Mouse (Mus musculus): ENCODE measurements around the gene Fbxw7. TPM values are rescaled to one million over a fixed set of nuclear protein-coding genes. Genes with fewer than 3 reads are reported as not detected.

Fbxw7 gene
- polyA plus RNA-seq, 1 experiment: 34.4 TPM

GRCm38 (mm10) chr3:84843594-84843993 is 28.5 kb downstream of the Fbxw7 start:
- H3K9me3 ChIP-seq (replicated peaks; ENCODE audit: control insufficient read depth, insufficient read depth, low read length, poor library complexity, severe bottlenecking): no peaks in the 10 kb centered on the region
- H3K27ac ChIP-seq (ENCODE audit: insufficient read depth, low read length): no peak overlapping the region
- TF ChIP-seq POLR2A (IDR thresholded peaks at IDR 0.05; ENCODE audit: insufficient read depth, low read length) (no peak), CTCF (IDR thresholded peaks at IDR 0.05; ENCODE audit: low read depth, low read length) (no peak), EP300 (IDR thresholded peaks at IDR 0.05; ENCODE audit: insufficient read depth, low read depth, low read length) (no peak)
- no peak overlapping the region for H3K9ac ChIP-seq (ENCODE audit: low read depth, poor library complexity, severe bottlenecking)
- no peaks in the 10 kb centered on the region for H3K4me1 ChIP-seq (ENCODE audit: control insufficient read depth, insufficient read depth, low read length)
- H3K36me3 ChIP-seq (ENCODE audit: control insufficient read depth, insufficient read depth, low read length, poor library complexity, severe bottlenecking): no peaks in the 10 kb centered on the region
- H3K27me3 ChIP-seq (ENCODE audit: control insufficient read depth, insufficient read depth, low read length, poor library complexity, severe bottlenecking): no peaks in the 10 kb centered on the region
- no peak overlapping the region for H3K4me3 ChIP-seq (ENCODE audit: low read depth, low read length)

- no peak for TF ChIP-seq POLR2A (IDR thresholded peaks at IDR 0.05; ENCODE audit: insufficient read depth, low read length)
- no peak for TF ChIP-seq CTCF (IDR thresholded peaks at IDR 0.05; ENCODE audit: low read depth, low read length)
- TF ChIP-seq EP300 (IDR thresholded peaks at IDR 0.05; ENCODE audit: insufficient read depth, low read depth, low read length): no peak
- no peaks in the 10 kb centered on the region for H3K9me3 ChIP-seq (replicated peaks; ENCODE audit: control insufficient read depth, insufficient read depth, low read length, poor library complexity, severe bottlenecking)
- H3K9ac ChIP-seq (ENCODE audit: low read depth, poor library complexity, severe bottlenecking): no peak overlapping the region
- H3K27ac ChIP-seq (ENCODE audit: insufficient read depth, low read length): no peak overlapping the region
- H3K4me3 ChIP-seq (ENCODE audit: low read depth, low read length): no peak overlapping the region
- H3K27me3 ChIP-seq (ENCODE audit: control insufficient read depth, insufficient read depth, low read length, poor library complexity, severe bottlenecking): no peaks in the 10 kb centered on the region
- peaks cover 5% of the 10 kb centered on the region for H3K4me1 ChIP-seq (ENCODE audit: control insufficient read depth, insufficient read depth, low read length)
- H3K36me3 ChIP-seq (ENCODE audit: control insufficient read depth, insufficient read depth, low read length, poor library complexity, severe bottlenecking): no peaks in the 10 kb centered on the region
These were observed 33.7 kb downstream of the Fbxw7 start for GRCm38 (mm10) chr3:84848798-84849197.

- TF ChIP-seq CTCF (IDR thresholded peaks at IDR 0.05; ENCODE audit: low read depth, low read length) (no peak), POLR2A (IDR thresholded peaks at IDR 0.05; ENCODE audit: insufficient read depth, low read length) (no peak), EP300 (IDR thresholded peaks at IDR 0.05; ENCODE audit: insufficient read depth, low read depth, low read length) (no peak)
- H3K9me3 ChIP-seq (replicated peaks; ENCODE audit: control insufficient read depth, insufficient read depth, low read length, poor library complexity, severe bottlenecking): no peaks in the 10 kb centered on the region
- H3K27me3 ChIP-seq (ENCODE audit: control insufficient read depth, insufficient read depth, low read length, poor library complexity, severe bottlenecking): no peaks in the 10 kb centered on the region
- no peak overlapping the region for H3K27ac ChIP-seq (ENCODE audit: insufficient read depth, low read length)
- H3K4me1 ChIP-seq (ENCODE audit: control insufficient read depth, insufficient read depth, low read length): peaks cover 5% of the 10 kb centered on the region
- H3K9ac ChIP-seq (ENCODE audit: low read depth, poor library complexity, severe bottlenecking): no peak overlapping the region
- no peak overlapping the region for H3K4me3 ChIP-seq (ENCODE audit: low read depth, low read length)
- no peaks in the 10 kb centered on the region for H3K36me3 ChIP-seq (ENCODE audit: control insufficient read depth, insufficient read depth, low read length, poor library complexity, severe bottlenecking)
These were observed 35.4 kb downstream of the Fbxw7 start for GRCm38 (mm10) chr3:84850418-84850817.

- Histone ChIP-seq H3K9ac (ENCODE audit: low read depth, poor library complexity, severe bottlenecking) (no peak overlapping the region), H3K27ac (ENCODE audit: insufficient read depth, low read length) (no peak overlapping the region), H3K4me1 (ENCODE audit: control insufficient read depth, insufficient read depth, low read length) (peaks cover 5% of the 10 kb centered on the region), H3K27me3 (ENCODE audit: control insufficient read depth, insufficient read depth, low read length, poor library complexity, severe bottlenecking) (no peaks in the 10 kb centered on the region), H3K36me3 (ENCODE audit: control insufficient read depth, insufficient read depth, low read length, poor library complexity, severe bottlenecking) (no peaks in the 10 kb centered on the region), H3K9me3 (replicated peaks; ENCODE audit: control insufficient read depth, insufficient read depth, low read length, poor library complexity, severe bottlenecking) (no peaks in the 10 kb centered on the region), H3K4me3 (ENCODE audit: low read depth, low read length) (no peak overlapping the region)
- no peak for TF ChIP-seq POLR2A (IDR thresholded peaks at IDR 0.05; ENCODE audit: insufficient read depth, low read length)
- TF ChIP-seq CTCF (IDR thresholded peaks at IDR 0.05; ENCODE audit: low read depth, low read length): no peak
- TF ChIP-seq EP300 (IDR thresholded peaks at IDR 0.05; ENCODE audit: insufficient read depth, low read depth, low read length): no peak
These were observed 36.7 kb downstream of the Fbxw7 start for GRCm38 (mm10) chr3:84851801-84852200.

GRCm38 (mm10) chr3:84852877-84853276 is 37.8 kb downstream of the Fbxw7 start:
- Histone ChIP-seq H3K27me3 (ENCODE audit: control insufficient read depth, insufficient read depth, low read length, poor library complexity, severe bottlenecking) (no peaks in the 10 kb centered on the region), H3K9ac (ENCODE audit: low read depth, poor library complexity, severe bottlenecking) (no peak overlapping the region), H3K9me3 (replicated peaks; ENCODE audit: control insufficient read depth, insufficient read depth, low read length, poor library complexity, severe bottlenecking) (no peaks in the 10 kb centered on the region), H3K4me3 (ENCODE audit: low read depth, low read length) (no peak overlapping the region), H3K27ac (ENCODE audit: insufficient read depth, low read length) (peak overlapping the region; percentile 47; the same call in 1 of the 2 replicates), H3K4me1 (ENCODE audit: control insufficient read depth, insufficient read depth, low read length) (peaks cover 5% of the 10 kb centered on the region), H3K36me3 (ENCODE audit: control insufficient read depth, insufficient read depth, low read length, poor library complexity, severe bottlenecking) (no peaks in the 10 kb centered on the region)
- 0 out of 2 replicates have a peak, but pooled peaks have one; percentile 5 for TF ChIP-seq EP300 (IDR thresholded peaks at IDR 0.05; ENCODE audit: insufficient read depth, low read depth, low read length)
- no peak for TF ChIP-seq POLR2A (IDR thresholded peaks at IDR 0.05; ENCODE audit: insufficient read depth, low read length)

- peaks cover 5% of the 10 kb centered on the region for H3K4me1 ChIP-seq (ENCODE audit: control insufficient read depth, insufficient read depth, low read length)
- H3K27me3 ChIP-seq (ENCODE audit: control insufficient read depth, insufficient read depth, low read length, poor library complexity, severe bottlenecking): no peaks in the 10 kb centered on the region
- no peaks in the 10 kb centered on the region for H3K9me3 ChIP-seq (replicated peaks; ENCODE audit: control insufficient read depth, insufficient read depth, low read length, poor library complexity, severe bottlenecking)
- no peak overlapping the region for H3K4me3 ChIP-seq (ENCODE audit: low read depth, low read length)
- H3K36me3 ChIP-seq (ENCODE audit: control insufficient read depth, insufficient read depth, low read length, poor library complexity, severe bottlenecking): no peaks in the 10 kb centered on the region
- TF ChIP-seq POLR2A (IDR thresholded peaks at IDR 0.05; ENCODE audit: insufficient read depth, low read length) (no peak), CTCF (IDR thresholded peaks at IDR 0.05; ENCODE audit: low read depth, low read length) (no peak), EP300 (IDR thresholded peaks at IDR 0.05; ENCODE audit: insufficient read depth, low read depth, low read length) (no peak)
- no peak overlapping the region for H3K27ac ChIP-seq (ENCODE audit: insufficient read depth, low read length)
- no peak overlapping the region for H3K9ac ChIP-seq (ENCODE audit: low read depth, poor library complexity, severe bottlenecking)
These were observed 39.4 kb downstream of the Fbxw7 start for GRCm38 (mm10) chr3:84854440-84854839.
